Mouse (Mus musculus) G1E (cell line): ENCODE data around the gene Artn.

Experiments
- CTCF ChIP-seq: IDR thresholded peaks from 2 replicates; pipeline ENCODE4 v1.5.1; 2012; ENCODE audit warnings: low read depth, low read length, inconsistent platforms, mixed read lengths
- GATA1 ChIP-seq: IDR thresholded peaks from 2 replicates; pipeline ENCODE4 v1.6.1; 2012; ENCODE audit warnings: borderline replicate concordance, low read length, inconsistent platforms, mixed read lengths
- GATA2 ChIP-seq: IDR thresholded peaks from 2 replicates; pipeline ENCODE4 v1.6.1; 2012; ENCODE audit warnings: low read depth, low read length, inconsistent platforms, borderline replicate concordance
- POLR2AphosphoS5 ChIP-seq: IDR thresholded peaks from 2 replicates; pipeline ENCODE4 v1.6.1; 2012; ENCODE audit warnings: low read depth, low read length, inconsistent platforms; ENCODE audit not compliant: insufficient replicate concordance
- TAL1 ChIP-seq: conservative IDR thresholded peaks from 2 replicates; pipeline ENCODE4 v1.6.1; 2012; ENCODE audit warnings: low read depth, low read length, inconsistent platforms, mixed read lengths

DNA sequence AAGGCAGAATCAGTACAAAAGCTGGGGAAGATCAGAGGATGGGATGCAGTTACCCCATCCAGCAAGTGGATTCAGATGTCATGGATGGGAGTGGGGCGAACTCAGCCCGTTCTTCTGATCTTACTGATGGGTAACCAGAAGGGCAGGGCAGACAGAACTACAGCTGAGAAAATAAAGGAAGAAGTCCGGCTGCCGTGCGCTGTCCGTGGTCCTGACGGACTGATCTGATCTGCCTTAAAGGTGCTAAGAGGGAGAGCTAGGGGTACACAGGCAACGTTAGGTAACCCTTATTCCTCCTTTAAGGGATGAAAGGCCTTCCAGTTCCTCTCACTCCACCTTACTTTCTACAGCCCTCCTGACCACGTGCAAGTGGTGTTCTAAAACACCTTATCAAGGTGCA, 36.2 kb downstream of the Artn start:
- TF ChIP-seq CTCF (no peak), TAL1 (no peak), GATA2 (no peak), GATA1 (no peak), POLR2AphosphoS5 (no peak)
